Mouse (Mus musculus) heart, postnatal 0 days (tissue): Measurements from ENCODE around the gene Gpd2. TPM values are rescaled to one million over a fixed set of nuclear protein-coding genes. Genes with fewer than 3 reads are reported as not detected.

Experiments
- ATAC-seq: fragments of 200-750 bp; cut with Nextera tagmentation; 2 replicates; pipeline ENCODE4 v1.8.0; 2017; ENCODE audit warnings: low read depth, moderate number of reproducible peaks, moderate library complexity; ENCODE audit not compliant: insufficient read depth
- DNase-seq: peaks from one replicate; pipeline ENCODE4 v3.0.0-alpha.2; 2016; ENCODE audit warnings: low spot score
- H3K27ac ChIP-seq: fragments of 300-500 bp; sonication (generic); 2 replicates; pipeline ENCODE4 v1.5.1; 2014; ENCODE audit warnings: low read depth, mild to moderate bottlenecking
- H3K27me3 ChIP-seq: fragments of 300-500 bp; sonication (generic); 2 replicates; pipeline ENCODE4 v1.6.1; 2014; ENCODE audit warnings: low read length, mixed read lengths; ENCODE audit not compliant: control insufficient read depth, insufficient read depth
- H3K36me3 ChIP-seq: fragments of 300-500 bp; sonication (generic); replicated peaks from 2 replicates; pipeline ENCODE4 v1.6.1; 2014; ENCODE audit warnings: low read length, mixed read lengths; ENCODE audit not compliant: control insufficient read depth, insufficient read depth
- H3K4me1 ChIP-seq: fragments of 300-500 bp; sonication (generic); 2 replicates; pipeline ENCODE4 v1.6.1; 2014; ENCODE audit warnings: antibody characterized with exemption; ENCODE audit not compliant: control insufficient read depth, insufficient read depth
- H3K4me2 ChIP-seq: fragments of 300-500 bp; sonication (generic); 2 replicates; pipeline ENCODE4 v1.6.1; 2014; ENCODE audit warnings: low read depth, mild to moderate bottlenecking, low read length, moderate library complexity
- H3K4me3 ChIP-seq: fragments of 300-500 bp; sonication (generic); 2 replicates; pipeline ENCODE4 v1.5.1; 2014; ENCODE audit warnings: low read depth, low read length
- H3K9ac ChIP-seq: fragments of 300-500 bp; sonication (generic); replicated peaks from 2 replicates; pipeline ENCODE4 v1.6.1; 2014; ENCODE audit warnings: low read depth, low read length, mixed read lengths
- H3K9me3 ChIP-seq: fragments of 300-500 bp; sonication (generic); replicated peaks from 2 replicates; pipeline ENCODE4 v1.6.1; 2016; ENCODE audit warnings: low read length; ENCODE audit not compliant: control insufficient read depth
- CTCF ChIP-seq: IDR thresholded peaks from 2 replicates; pipeline ENCODE4 v1.5.1; 2016; ENCODE audit warnings: antibody characterized with exemption, control low read depth, low read depth
- EP300 ChIP-seq: IDR thresholded peaks from 2 replicates; pipeline ENCODE4 v1.6.1; 2016; ENCODE audit warnings: antibody characterized with exemption, low read depth
- WGBS: fragments of 180-500 bp; shearing (Covaris S2); extraction: QIAGEN DNeasy Blood & Tissue Kit; methylation state at CpG from one replicate; pipeline ENCODE4 v1.1.7; 2014; 5-methylcytosine and 5-hydroxymethylcytosine counted together
- polyA plus RNA-seq: library from polyadenylated mRNA; unstranded; fragments of >200 nt; fragmentation: Nextera tagmentation; extraction: Ambion mirVana; gene quantifications from 2 replicates; pipeline ENCODE4 v1.2.1, GENCODE M21; 2015
- total RNA-seq: library from RNA; depleted of rRNA; stranded (reverse); fragments of >200 nt; gene quantifications from 2 replicates; pipeline ENCODE4 v1.2.3, GENCODE M21; 2014; ENCODE audit warnings: low replicate concordance

Gpd2 gene
- total and polyA plus RNA-seq, 2 experiments from 2014 or later = 9.0 to 10.6 TPM

DNA sequence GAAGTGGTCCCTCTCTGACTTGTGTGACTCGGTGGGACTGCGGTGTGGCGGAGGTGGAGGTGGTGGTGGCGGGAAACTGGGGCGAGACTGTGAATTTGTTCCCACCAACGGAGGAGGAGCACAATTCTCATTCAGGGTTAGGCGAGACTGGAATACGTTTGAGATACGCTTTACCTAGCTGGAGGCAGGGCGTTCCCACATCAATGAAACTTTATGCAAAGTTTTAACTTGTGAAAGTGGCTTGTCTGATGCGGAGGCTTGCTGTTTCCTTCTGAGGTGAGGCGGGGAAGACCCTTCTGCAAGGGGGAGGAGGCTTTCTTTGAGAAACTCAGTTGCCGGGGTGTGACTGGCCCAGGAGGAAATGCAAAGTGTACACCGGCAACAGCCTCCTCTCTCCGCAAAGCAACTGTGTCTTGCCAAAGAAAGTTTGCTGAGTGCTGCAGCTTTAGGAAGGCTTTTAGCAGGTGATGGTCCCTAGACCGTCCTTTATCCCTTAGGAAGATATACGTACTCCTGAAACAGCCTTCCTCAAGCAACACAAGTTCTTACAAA, 1.3 kb downstream of the Gpd2 start:
- H3K27ac ChIP-seq = peak overlapping the region; percentile 83; the same call in 1 of the 2 replicates
- H3K9me3 ChIP-seq = no peaks in the 10 kb centered on the region
- DNase-seq (peak; percentile 17), ATAC-seq (peak; percentile 23)
- peaks cover 9% of the 10 kb centered on the region; the same call in 1 of the 2 replicates for H3K4me1 ChIP-seq
- no peaks in the 10 kb centered on the region for H3K27me3 ChIP-seq
- TF ChIP-seq CTCF (no peak), EP300 (no peak)
- WGBS = 7% methylated on average over 17 of the region's 17 CpGs
- H3K4me3 ChIP-seq = peak overlapping the region; percentile 82
- H3K4me2 ChIP-seq = peak overlapping the region; percentile 84
- H3K36me3 ChIP-seq = no peaks in the 10 kb centered on the region
- peak overlapping the region; percentile 87 for H3K9ac ChIP-seq

DNA sequence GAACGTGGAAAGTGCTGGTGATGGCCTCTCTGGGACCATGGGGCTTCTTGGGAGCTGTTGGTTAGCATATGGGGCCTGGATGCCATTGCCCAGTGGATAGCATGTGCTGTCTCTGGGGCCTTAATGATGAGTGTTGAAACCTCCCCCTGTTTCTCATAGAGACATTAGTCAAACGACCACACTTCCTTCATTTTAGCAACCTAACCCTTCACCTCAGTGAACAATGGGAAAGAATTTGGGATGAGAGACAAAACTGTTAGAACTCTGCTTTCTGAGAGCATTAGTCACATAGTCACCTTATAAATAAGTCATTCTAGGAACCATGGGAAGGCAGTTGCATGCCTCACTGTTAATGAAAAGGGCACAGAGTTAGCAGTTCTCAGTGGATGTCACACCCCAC, 1.9 kb downstream of the Gpd2 start:
- H3K27me3 ChIP-seq = no peaks in the 10 kb centered on the region
- no peak overlapping the region for H3K4me3 ChIP-seq
- peaks cover 9% of the 10 kb centered on the region; the same call in 1 of the 2 replicates for H3K4me1 ChIP-seq
- peak overlapping the region; percentile 84; the same call in 1 of the 2 replicates for H3K4me2 ChIP-seq
- no peaks in the 10 kb centered on the region for H3K9me3 ChIP-seq
- DNase-seq (no peak), ATAC-seq (no peak)
- no peaks in the 10 kb centered on the region for H3K36me3 ChIP-seq
- H3K9ac ChIP-seq = no peak overlapping the region
- no peak overlapping the region for H3K27ac ChIP-seq
- WGBS = 47% methylated on average over 2 of the region's 2 CpGs
- TF ChIP-seq EP300 (no peak), CTCF (no peak)

DNA sequence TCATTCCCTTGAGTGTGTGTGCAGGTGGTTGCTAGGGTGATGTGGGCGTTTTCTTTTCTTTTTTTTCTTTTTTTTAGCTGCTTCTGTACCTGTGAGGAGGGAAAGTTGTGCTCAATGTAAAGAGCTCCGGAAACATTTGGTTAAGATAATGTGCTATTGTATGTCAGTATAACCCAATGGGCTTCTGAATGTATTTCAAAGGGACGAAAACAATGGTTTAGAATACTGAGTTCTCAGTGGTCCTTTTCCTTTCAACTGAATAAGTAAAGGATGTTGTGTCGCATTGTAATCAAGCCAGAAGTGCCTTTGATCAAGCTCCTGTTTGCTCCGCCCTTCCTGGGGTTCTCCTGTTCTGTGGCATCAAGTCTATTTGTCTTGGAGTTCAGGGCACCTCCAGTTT, 6.6 kb downstream of the Gpd2 start:
- no peak for ATAC-seq
- H3K27me3 ChIP-seq = no peaks in the 10 kb centered on the region
- no peak for DNase-seq
- WGBS = 73% methylated on average over 5 of the region's 5 CpGs
- no peak overlapping the region for H3K4me2 ChIP-seq
- 0 out of 2 replicates have a peak, but pooled peaks cover 2% of the 10 kb centered on the region for H3K4me1 ChIP-seq
- H3K9me3 ChIP-seq = no peaks in the 10 kb centered on the region
- no peaks in the 10 kb centered on the region for H3K36me3 ChIP-seq
- TF ChIP-seq CTCF (no peak), EP300 (no peak)
- H3K9ac ChIP-seq = no peak overlapping the region
- H3K4me3 ChIP-seq = no peak overlapping the region
- H3K27ac ChIP-seq = no peak overlapping the region

DNA sequence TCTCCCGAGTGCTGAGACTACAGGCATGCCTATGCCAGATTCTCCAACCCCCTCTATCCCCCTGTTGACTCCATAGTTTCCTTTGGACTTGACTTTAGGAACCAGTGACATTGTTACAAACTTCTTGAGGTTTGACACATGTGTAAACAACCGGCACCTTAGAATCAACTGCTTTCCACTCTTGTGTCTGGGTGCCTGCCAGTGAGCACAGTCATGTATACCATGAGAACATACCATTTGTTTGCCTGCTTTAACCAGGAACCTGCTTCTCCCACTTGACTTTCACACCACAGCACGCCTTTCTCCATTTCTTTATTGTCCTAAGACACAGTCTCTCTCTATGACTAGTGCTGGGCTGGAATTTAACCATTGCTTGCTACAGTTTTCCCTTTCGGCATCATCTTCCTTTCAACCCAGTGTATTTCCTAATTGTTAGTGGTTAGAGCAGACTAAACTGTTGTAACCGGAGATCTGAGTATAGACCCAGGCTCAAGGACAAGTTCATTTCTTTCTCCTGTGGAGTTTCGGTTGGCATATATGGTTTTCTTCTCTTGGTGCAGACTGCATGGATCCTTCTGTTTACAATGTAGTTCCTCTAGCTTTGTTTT, 8.4 kb downstream of the Gpd2 start:
- H3K4me1 ChIP-seq = no peaks in the 10 kb centered on the region
- no peaks in the 10 kb centered on the region for H3K36me3 ChIP-seq
- TF ChIP-seq EP300 = no peak
- no peak for TF ChIP-seq CTCF
- H3K4me3 ChIP-seq = no peak overlapping the region
- no peak for ATAC-seq
- no peaks in the 10 kb centered on the region for H3K27me3 ChIP-seq
- no peaks in the 10 kb centered on the region for H3K9me3 ChIP-seq
- no peak overlapping the region for H3K27ac ChIP-seq
- no peak overlapping the region for H3K4me2 ChIP-seq
- no peak for DNase-seq
- WGBS = 86% methylated on average over 6 of the region's 6 CpGs
- no peak overlapping the region for H3K9ac ChIP-seq

DNA sequence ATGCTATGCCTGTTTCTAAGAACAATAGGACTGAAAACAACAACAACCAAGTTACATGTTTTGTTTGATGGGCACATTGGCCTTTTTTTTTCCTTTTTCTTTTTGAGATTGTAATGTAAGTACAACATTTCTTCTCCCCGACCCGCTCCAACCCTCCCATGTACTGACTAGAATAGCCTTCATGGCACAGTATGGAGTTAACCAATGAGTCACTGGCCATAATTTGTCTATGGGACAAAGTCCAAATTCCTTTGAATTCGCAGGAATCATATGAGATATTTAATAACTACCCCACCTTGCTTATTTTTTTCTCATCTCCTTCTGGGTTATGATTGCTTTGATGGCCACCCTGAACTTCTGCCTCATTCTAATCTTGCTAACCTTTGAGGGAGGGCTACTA, 12.7 kb downstream of the Gpd2 start:
- no peak overlapping the region for H3K27ac ChIP-seq
- H3K4me2 ChIP-seq = no peak overlapping the region
- 85% methylated on average over 3 of the region's 3 CpGs for WGBS
- ATAC-seq = no peak
- TF ChIP-seq EP300 = no peak
- no peak for TF ChIP-seq CTCF
- H3K36me3 ChIP-seq = no peaks in the 10 kb centered on the region
- H3K27me3 ChIP-seq = no peaks in the 10 kb centered on the region
- no peak overlapping the region for H3K4me3 ChIP-seq
- H3K9me3 ChIP-seq = no peaks in the 10 kb centered on the region
- H3K9ac ChIP-seq = no peak overlapping the region
- DNase-seq = no peak
- no peaks in the 10 kb centered on the region for H3K4me1 ChIP-seq
